Mouse (Mus musculus) hindbrain, embryonic 14.5 days (tissue): Measurements from ENCODE around the gene Rbm39. TPM values are rescaled to one million over a fixed set of nuclear protein-coding genes. Genes with fewer than 3 reads are reported as not detected.

Source experiments
- ATAC-seq: fragments of 200-750 bp; cut with Nextera tagmentation; 2 replicates; pipeline ENCODE4 v1.8.0; 2017; ENCODE audit warnings: moderate number of reproducible peaks, mild to moderate bottlenecking, moderate TSS enrichment, moderate library complexity; ENCODE audit not compliant: low FRiP score
- DNase-seq: peaks from one replicate; pipeline ENCODE4 v3.0.0-alpha.2; 2015; ENCODE audit warnings: low spot score
- H3K27ac ChIP-seq: fragments of 300-500 bp; sonication (generic); 2 replicates; pipeline ENCODE4 v1.5.1; 2014; ENCODE audit warnings: mild to moderate bottlenecking, moderate library complexity
- H3K27me3 ChIP-seq: fragments of 300-500 bp; sonication (generic); 2 replicates; pipeline ENCODE4 v1.6.1; 2014; ENCODE audit warnings: mild to moderate bottlenecking, low read length, mixed read lengths; ENCODE audit not compliant: control insufficient read depth, insufficient read depth
- H3K36me3 ChIP-seq: fragments of 300-500 bp; sonication (generic); replicated peaks from 2 replicates; pipeline ENCODE4 v1.6.1; 2014; ENCODE audit not compliant: control insufficient read depth, insufficient read depth
- H3K4me1 ChIP-seq: fragments of 300-500 bp; sonication (generic); replicated peaks from 2 replicates; pipeline ENCODE4 v1.6.1; 2014; ENCODE audit warnings: antibody characterized with exemption, low read length, mixed read lengths; ENCODE audit not compliant: control insufficient read depth, insufficient read depth
- H3K4me2 ChIP-seq: fragments of 300-500 bp; sonication (generic); replicated peaks from 2 replicates; pipeline ENCODE4 v1.6.1; 2014; ENCODE audit warnings: mild to moderate bottlenecking, moderate library complexity
- H3K4me3 ChIP-seq: fragments of 300-500 bp; sonication (generic); replicated peaks from 2 replicates; pipeline ENCODE4 v1.5.1; 2014; ENCODE audit warnings: mild to moderate bottlenecking, low read length
- H3K9ac ChIP-seq: fragments of 300-500 bp; sonication (generic); 2 replicates; pipeline ENCODE4 v1.6.1; 2014
- H3K9me3 ChIP-seq: fragments of 300-500 bp; sonication (generic); 2 replicates; pipeline ENCODE4 v1.6.1; 2016; ENCODE audit warnings: low read length; ENCODE audit not compliant: control insufficient read depth
- WGBS: fragments of 180-500 bp; shearing (Covaris S2); extraction: QIAGEN DNeasy Blood & Tissue Kit; methylation state at CpG from one replicate; pipeline ENCODE4 v1.1.7; 2014; 5-methylcytosine and 5-hydroxymethylcytosine counted together
- polyA plus RNA-seq: library from polyadenylated mRNA; unstranded; fragments of >200 nt; fragmentation: Nextera tagmentation; extraction: Ambion mirVana; gene quantifications from 2 replicates; pipeline ENCODE4 v1.2.1, GENCODE M21; 2014

Rbm39 gene
- polyA plus RNA-seq, 1 experiment from 2014 or later = 461 TPM

DNA sequence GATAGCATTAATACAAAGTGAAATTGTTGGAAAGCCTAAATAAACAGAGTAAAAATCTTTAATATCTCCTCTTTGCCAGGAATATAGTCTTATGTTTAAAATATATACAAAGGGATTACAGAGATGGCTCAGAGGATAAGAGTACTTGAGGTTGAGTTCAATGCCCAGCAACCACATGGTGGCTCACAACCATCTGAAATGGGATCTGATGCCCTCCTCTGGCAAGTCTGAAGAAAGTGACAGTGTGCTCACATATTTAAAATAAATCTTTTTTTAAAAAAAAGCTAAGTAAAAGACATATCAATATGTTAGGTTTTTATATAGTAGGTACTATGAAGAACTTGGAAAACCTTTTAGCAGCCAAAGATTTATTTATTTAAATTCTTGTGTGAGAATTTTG lies 28.5 kb downstream of the Rbm39 start:
- ATAC-seq (no peak), DNase-seq (no peak)
- Histone ChIP-seq H3K9ac (no peak overlapping the region), H3K4me2 (no peak overlapping the region), H3K27ac (no peak overlapping the region), H3K4me3 (no peak overlapping the region), H3K36me3 (peaks cover 91% of the 10 kb centered on the region), H3K4me1 (no peaks in the 10 kb centered on the region), H3K9me3 (no peaks in the 10 kb centered on the region), H3K27me3 (no peaks in the 10 kb centered on the region)

DNA sequence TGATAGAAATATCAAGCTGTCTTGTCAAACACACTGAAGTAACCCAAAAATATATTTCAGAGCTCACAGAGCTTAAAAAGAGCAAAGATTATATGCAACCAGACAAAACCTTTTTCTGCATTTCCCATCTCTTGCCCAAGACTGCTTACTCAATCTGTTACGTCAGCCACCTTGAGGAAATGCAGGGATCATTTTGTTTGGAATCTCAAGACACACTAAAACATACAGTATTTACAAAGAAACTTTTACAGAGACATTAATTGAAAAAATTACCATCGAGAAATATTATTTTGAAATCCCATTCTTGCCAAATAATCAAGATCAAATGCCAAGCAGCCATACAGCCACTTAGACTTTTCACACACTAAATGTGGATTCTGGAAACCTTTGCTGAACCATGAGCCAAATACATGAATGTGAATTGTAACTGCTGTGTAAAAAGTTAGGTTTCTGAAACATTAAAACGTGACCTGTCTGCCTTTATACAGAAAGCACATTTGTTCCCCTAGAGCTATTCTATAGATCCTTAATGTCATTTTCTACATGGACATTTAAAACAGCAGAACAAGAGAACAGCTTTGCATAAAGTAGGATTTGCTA lies 32.6 kb downstream of the Rbm39 start:
- H3K36me3 ChIP-seq = peaks cover 64% of the 10 kb centered on the region
- ATAC-seq = no peak

DNA sequence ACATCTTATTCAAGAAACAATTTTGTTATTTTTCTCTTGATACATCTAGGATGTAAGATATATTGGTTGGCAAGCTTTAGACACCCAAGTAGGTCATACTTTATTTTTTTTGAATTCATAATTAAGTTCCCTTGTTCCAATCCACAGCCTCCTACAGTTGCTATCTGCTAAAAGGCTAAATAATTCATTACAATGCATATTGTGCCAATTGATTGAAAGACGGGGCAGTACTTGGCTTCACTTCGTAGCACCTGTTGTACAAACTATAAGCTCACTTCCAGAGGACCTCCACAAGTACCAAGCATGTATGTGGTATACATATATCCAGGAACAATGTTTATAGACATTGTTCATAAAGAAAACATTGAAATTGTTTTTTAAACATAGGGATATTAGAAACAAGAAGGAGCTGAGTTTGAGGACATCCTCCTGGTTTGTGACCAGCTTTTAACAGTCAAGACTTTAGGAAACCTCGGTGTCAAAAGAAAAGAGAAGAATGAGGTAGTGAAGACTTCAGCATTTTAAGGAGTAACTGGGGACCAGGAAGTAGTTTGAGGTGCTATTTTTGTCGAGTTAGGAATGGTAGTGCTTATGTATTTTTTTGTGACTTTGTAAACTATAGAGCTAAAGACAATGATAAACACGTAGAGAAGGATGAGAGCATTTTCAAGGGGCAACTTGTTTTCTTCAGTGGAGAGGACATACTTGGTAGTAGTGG lies 33.6 kb downstream of the Rbm39 start:
- Histone ChIP-seq H3K9ac (no peak overlapping the region), H3K4me2 (no peak overlapping the region), H3K4me1 (peaks cover 18% of the 10 kb centered on the region), H3K4me3 (no peak overlapping the region), H3K27me3 (no peaks in the 10 kb centered on the region), H3K27ac (no peak overlapping the region), H3K9me3 (no peaks in the 10 kb centered on the region), H3K36me3 (peaks cover 55% of the 10 kb centered on the region)
- 65% methylated on average over 5 of the region's 5 CpGs for WGBS
- no peak for ATAC-seq
- DNase-seq = no peak

More for the DNA sequence above, 32.6 kb downstream of the Rbm39 start:
- Histone ChIP-seq H3K9me3 (no peaks in the 10 kb centered on the region), H3K27me3 (no peaks in the 10 kb centered on the region), H3K27ac (no peak overlapping the region), H3K9ac (no peak overlapping the region), H3K4me1 (peaks cover 18% of the 10 kb centered on the region), H3K4me2 (no peak overlapping the region), H3K4me3 (no peak overlapping the region)
- WGBS = 93% methylated on average over 3 of the region's 3 CpGs
- no peak for DNase-seq

DNA sequence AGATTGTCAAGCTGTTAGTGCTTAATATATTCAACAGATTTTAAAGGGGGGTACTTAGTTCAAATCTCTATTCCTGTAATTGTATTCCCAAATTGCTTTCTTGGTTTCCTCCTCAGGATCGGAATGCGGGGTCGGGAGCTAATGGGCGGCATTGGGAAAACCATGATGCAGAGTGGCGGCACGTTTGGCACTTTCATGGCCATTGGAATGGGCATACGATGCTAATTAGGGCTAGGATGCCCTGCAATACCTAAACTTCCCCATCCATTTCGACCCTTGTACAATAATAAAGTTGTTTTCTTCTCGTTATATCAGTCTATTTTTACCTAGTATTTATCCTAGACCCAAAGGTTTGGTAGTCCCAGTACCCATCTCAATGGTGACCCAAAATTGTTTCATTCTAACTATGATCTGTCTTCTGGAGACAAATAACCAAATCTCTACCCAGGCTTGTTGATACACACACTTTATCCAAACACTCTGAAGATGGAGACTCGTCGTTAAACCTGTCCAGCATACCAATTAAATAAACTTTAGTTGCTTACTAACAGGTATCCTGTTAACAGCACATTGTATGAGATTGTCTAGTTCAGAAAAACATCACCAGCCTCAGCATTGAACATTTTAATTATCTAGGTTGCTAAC lies 34.4 kb downstream of the Rbm39 start:
- Histone ChIP-seq H3K27me3 (no peaks in the 10 kb centered on the region), H3K4me3 (peak overlapping the region; percentile 80; the same call in 1 of the 2 replicates), H3K9ac (no peak overlapping the region), H3K9me3 (no peaks in the 10 kb centered on the region), H3K4me1 (peaks cover 18% of the 10 kb centered on the region), H3K27ac (no peak overlapping the region), H3K36me3 (peaks cover 48% of the 10 kb centered on the region), H3K4me2 (peak overlapping the region; percentile 72; the same call in 1 of the 2 replicates)
- DNase-seq (no peak), ATAC-seq (no peak)
- WGBS = 70% methylated on average over 11 of the region's 11 CpGs

DNA sequence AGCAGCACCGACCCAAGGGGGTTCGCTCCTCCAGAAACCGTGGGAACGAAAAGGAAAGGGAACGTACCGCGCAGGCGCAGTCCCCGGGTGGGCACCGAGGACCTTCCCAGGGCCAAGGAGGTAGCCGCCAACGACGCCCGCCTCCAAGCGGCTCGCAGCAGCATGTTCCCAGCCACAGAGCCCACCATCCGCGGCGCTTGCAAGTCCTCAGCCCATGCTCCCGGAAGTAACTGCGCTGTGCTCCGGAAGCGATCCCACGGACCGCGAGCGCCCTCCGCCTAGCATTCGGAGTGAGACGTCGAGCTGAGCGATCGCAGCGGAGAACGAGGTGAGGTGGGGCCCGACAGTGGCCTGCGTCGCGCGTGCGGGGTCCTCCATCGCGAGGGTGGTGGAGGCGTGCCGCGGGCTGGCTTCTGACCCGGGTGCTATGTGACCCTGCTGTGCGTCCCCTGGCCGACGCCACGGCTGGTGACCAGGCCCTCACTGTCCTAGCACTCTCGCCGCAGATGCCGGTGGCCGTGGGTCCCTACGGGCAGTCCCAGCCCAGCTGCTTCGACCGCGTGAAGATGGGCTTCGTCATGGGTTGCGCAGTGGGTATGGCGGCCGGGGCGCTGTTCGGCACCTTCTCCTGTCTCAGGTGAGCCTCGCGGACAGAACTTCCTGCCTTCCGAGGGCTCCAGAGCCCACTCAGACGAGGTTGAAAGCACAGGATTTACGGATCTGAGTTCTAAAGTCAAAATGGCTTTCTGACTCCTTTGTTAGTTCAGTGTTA lies 35.9 kb downstream of the Rbm39 start, which contains the start of the genes Romo1 and Nfs1:
Romo1 (plus strand) TSS at position 87 of the 772 bp plus-strand sequence.
Nfs1 (minus strand) TSS at position 234 of the 772 bp plus-strand sequence.
- Histone ChIP-seq H3K27ac (peak within 1 kb of the TSS; percentile 94), H3K4me1 (peaks cover 18% of the 10 kb centered on the region), H3K36me3 (peaks cover 34% of the 10 kb centered on the region), H3K27me3 (no peaks in the 10 kb centered on the region), H3K9me3 (no peaks in the 10 kb centered on the region), H3K4me3 (peak within 1 kb of the TSS; percentile 80), H3K9ac (peak within 1 kb of the TSS; percentile 88), H3K4me2 (peak within 1 kb of the TSS; percentile 72)
- under 1% methylated on average over 69 of the region's 70 CpGs for WGBS
- peak; percentile 96 for DNase-seq
- ATAC-seq = peak; percentile 99

DNA sequence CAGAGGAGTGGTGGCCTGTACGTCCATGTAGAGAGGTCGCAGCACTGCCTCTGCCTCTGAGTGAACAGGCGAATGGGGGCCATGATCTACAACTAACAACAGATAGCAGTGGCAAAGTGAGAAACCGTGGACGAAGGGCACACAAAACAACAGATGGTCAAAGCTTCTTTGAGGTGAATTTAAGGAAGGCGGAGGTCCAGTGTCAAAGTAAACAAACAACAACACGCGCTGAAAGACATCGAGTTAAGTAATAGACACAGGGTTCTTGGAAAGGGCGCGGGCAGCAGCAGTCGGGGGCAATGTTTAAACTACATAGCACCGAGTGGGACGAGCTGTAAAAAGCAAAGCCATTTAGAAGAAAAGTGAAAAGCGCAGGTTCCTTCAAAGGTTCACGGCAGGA lies 36.7 kb downstream of the Rbm39 start:
- ATAC-seq (no peak), DNase-seq (no peak)
- Histone ChIP-seq H3K9ac (peak overlapping the region; percentile 88), H3K36me3 (peaks cover 26% of the 10 kb centered on the region), H3K27ac (peak overlapping the region; percentile 94), H3K9me3 (no peaks in the 10 kb centered on the region), H3K4me2 (peak overlapping the region; percentile 72), H3K27me3 (no peaks in the 10 kb centered on the region), H3K4me3 (peak overlapping the region; percentile 80), H3K4me1 (peaks cover 18% of the 10 kb centered on the region)
- 3% methylated on average over 16 of the region's 16 CpGs for WGBS

DNA sequence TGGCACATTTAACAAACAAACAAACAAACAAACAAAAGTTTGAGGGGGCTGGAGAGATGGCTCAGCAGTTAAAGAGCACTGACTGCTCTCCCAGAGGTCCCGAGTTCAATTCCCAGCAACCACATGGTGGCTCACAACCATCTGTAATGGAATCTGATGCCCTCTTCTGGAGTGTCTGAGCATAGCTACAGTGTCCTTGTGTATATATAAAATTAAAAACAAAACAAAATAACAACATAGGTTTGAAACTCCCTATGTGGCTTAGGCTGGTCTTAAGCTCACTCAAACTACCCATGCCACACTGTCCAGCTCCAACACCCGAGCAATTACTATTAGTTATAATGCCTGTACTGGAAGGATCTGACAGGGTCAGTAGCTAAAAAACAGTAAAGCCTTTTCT lies 37.2 kb downstream of the Rbm39 start:
- ATAC-seq = no peak
- Histone ChIP-seq H3K4me2 (peak overlapping the region; percentile 72), H3K9me3 (no peaks in the 10 kb centered on the region), H3K36me3 (peaks cover 20% of the 10 kb centered on the region), H3K27ac (no peak overlapping the region), H3K9ac (peak overlapping the region; percentile 88; the same call in 1 of the 2 replicates), H3K27me3 (no peaks in the 10 kb centered on the region), H3K4me1 (peaks cover 18% of the 10 kb centered on the region), H3K4me3 (peak overlapping the region; percentile 80)
- 80% methylated on average over 2 of the region's 2 CpGs for WGBS
- DNase-seq = no peak

DNA sequence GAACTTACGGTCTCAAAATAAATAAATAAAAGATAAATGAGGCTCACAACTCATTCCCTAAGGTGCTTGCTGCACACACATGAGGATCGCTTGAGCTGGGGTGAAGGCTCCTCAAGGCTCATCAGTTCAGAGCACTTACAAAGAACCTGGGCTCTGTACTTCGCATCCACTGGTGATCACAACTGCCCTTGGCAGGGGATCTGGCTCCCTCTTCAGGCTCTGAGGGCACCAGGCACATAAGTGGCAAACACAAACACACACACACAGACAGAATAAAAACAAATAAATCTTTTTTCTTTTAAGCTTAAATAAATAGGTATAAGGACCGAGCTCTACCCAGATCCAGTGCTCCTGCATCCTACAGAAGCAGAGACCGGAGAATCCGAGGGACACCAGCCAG lies 44.3 kb downstream of the Rbm39 start:
- Histone ChIP-seq H3K9me3 (no peaks in the 10 kb centered on the region), H3K9ac (no peak overlapping the region), H3K4me1 (no peaks in the 10 kb centered on the region), H3K27ac (no peak overlapping the region), H3K4me3 (no peak overlapping the region), H3K36me3 (peaks cover 24% of the 10 kb centered on the region), H3K4me2 (no peak overlapping the region), H3K27me3 (no peaks in the 10 kb centered on the region)
- no peak for ATAC-seq
- DNase-seq = no peak
- 91% methylated on average over 6 of the region's 6 CpGs for WGBS

DNA sequence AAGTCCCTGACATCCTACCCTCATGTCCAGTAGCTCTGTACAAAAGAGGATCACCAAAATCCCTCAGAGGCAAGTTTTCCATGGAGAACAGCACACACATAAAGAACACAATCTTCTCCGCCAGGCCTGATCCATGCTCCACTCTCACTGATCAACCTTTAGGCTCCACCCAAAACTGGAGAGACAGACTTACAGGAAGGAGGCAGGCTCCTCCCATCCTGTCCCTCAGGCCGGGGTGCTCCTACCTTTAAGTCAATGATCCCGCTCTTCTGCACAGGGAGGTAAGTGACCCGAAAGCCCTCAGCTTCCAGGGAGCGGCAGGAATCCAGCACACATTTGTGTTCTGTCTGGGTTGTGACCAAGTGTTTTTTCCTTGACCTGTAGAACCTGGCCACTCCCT lies 45.9 kb downstream of the Rbm39 start:
- 88% methylated on average over 5 of the region's 5 CpGs for WGBS
- Histone ChIP-seq H3K9me3 (no peaks in the 10 kb centered on the region), H3K27ac (no peak overlapping the region), H3K9ac (no peak overlapping the region), H3K4me3 (no peak overlapping the region), H3K4me2 (no peak overlapping the region), H3K4me1 (no peaks in the 10 kb centered on the region), H3K36me3 (peaks cover 25% of the 10 kb centered on the region), H3K27me3 (no peaks in the 10 kb centered on the region)
- no peak for DNase-seq
- no peak for ATAC-seq
